Mouse (Mus musculus) forelimb bud, embryonic 11.5 days (tissue): ENCODE data around the gene Scfd2.

Experiments
- DNase-seq: peaks from one replicate; pipeline ENCODE4 v3.0.0-alpha.2; 2012; ENCODE audit warnings: low read depth, low spot score

The Scfd2 gene

DNA sequence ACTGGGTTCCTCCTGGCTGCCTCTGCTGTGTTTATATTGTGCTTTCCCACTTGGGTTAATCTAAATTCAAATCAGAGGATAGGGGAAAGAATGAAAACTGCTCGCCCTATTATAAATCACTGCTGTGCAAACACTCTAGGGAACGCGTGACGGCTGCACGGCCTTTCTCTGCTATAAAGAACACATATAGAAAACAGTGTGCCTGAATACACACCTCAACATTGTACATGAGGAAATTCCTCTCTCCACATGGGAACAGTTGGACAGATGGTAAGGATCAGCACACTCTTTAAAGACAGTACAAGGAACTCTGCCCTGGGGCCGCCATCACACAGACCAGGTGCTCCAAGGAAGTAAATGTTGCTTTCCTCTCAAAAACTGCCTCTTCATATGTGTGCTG lies 166.2 kb downstream of the Scfd2 start:
- DNase-seq, result peak; percentile 39

GRCm38 (mm10) chr5:74363296-74363695 lies 168.3 kb downstream of the Scfd2 start:
- peak; percentile 51 for DNase-seq

DNA sequence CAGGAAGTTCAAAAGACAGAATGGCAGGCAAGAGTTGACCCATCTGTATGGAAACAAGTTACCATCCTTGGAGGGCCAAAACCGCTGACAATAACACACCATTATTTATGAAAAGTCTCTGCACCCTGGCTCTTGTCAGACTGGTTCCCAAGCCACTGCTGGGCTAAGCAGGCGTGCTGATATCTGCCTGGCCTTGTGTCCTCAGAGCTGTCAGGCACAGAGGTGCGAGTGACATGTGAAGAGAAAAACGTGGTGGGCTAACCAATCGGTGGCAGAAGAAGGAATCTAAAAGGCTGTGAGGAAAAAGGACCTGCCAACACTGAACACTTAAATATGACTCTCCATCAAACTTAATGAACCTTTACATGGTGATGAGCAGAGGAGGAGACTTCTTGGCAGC lies 170.0 kb downstream of the Scfd2 start:
- peak; percentile 51 for DNase-seq

GRCm38 (mm10) chr5:74358033-74358432 lies 173.5 kb downstream of the Scfd2 start:
- DNase-seq, result no peak

- DNase-seq, result no peak
Measured at GRCm38 (mm10) chr5:74355416-74356177, 176.0 kb downstream of the Scfd2 start.

GRCm38 (mm10) chr5:74350909-74351308 lies 180.7 kb downstream of the Scfd2 start:
- DNase-seq, result no peak

DNA sequence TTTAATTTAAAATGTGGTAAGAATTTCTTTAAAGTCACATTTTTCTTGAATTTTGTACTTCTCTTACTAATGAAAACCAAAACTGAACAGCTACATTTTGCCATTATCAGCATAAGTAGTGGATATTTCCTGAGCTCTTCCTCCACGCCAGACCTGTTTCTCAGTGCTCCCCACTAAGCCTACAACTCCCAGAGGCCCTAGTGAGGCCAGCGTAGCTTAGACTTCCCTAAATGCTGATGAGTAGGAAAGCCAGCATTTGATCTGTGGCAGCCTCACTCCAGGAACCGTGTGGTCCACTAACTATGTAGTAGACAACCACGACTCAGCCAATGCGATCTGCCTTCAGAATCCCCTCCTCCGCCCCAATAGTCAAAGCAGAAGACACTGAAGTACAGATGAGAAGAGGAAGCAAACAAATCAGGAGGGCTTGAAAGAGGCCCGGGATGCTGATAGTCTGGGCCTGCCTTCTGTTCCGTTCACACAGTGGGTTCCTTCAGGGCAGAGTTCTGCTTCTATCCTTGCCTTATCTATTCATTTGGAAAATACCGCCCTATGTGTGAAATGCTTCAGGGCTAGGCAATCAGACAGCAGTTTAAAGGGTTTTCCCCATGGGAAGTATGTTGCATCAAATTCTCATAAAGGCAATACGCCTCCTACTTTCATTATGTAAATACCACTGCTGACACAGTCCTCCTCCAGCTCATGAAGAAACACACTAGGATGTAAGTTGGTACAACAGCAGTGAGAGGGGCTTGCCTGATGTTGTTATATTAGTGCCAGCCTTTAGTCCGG lies 183.3 kb downstream of the Scfd2 start:
- DNase-seq, result no peak

DNA sequence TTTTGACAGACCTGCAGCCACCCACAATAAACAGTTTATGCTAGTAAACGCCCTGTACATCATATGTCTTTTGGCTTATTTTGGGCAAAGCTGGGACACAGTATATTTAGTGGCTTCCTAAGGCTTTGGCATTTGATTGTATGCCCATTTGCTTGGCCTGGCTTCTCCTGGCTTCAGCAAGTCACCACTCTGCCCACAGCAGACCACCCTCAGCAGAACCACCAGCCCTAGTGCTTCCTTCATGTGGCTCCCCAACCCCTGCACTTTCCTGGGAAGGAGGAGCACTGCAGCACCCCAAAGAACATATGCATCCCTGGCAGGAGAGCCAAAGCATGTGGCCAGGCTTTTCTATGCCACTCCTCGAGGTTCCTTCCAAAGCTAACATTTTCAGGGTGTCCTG lies 188.5 kb downstream of the Scfd2 start:
- no peak for DNase-seq

DNA sequence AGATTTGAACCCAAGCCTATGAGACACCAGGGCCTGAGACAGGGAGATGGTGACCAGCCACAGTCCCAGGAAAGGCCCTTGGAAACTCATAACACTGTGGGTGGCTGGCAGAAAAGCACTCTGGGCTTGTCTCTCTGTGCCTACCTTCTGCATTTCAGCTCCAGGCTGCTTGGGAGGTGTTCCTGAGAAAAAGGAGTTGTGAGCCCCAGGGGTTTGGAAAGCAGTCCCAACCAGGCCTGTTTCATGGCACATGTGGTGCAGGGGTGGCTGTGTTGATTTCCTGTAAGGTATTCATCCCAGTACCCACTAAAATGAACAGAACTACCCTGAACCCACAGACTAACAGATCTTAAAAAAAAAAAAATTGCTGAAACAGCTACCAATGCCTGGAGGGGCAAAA lies 189.0 kb downstream of the Scfd2 start:
- DNase-seq, result no peak

GRCm38 (mm10) chr5:74337491-74337890 lies 194.1 kb downstream of the Scfd2 start:
- no peak for DNase-seq

- DNase-seq, result no peak
Measured at GRCm38 (mm10) chr5:74336780-74337179, 194.8 kb downstream of the Scfd2 start.

GRCm38 (mm10) chr5:74333258-74333657 lies 198.3 kb downstream of the Scfd2 start:
- no peak for DNase-seq

DNA sequence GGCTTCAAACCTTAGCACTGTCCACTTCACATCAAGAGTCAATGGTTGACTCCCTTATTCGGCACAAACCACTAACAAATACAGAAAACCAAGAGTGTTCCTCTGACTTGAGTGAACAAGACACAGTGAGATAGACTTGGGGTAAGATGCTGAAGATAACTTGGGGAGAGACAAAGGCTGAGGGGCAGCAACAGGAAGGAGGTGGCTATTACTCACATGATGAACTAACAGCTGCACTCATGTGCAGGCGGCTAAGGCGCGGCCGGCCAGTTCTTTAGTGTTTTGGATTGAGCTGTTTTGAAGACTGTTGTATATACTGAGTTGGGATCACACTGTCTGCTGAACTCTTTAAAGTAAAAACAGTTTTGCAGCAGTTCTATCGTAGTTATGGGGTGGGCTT lies 205.3 kb downstream of the Scfd2 start:
- no peak for DNase-seq

GRCm38 (mm10) chr5:74321010-74321746 lies 210.4 kb downstream of the Scfd2 start:
- DNase-seq, result no peak

DNA sequence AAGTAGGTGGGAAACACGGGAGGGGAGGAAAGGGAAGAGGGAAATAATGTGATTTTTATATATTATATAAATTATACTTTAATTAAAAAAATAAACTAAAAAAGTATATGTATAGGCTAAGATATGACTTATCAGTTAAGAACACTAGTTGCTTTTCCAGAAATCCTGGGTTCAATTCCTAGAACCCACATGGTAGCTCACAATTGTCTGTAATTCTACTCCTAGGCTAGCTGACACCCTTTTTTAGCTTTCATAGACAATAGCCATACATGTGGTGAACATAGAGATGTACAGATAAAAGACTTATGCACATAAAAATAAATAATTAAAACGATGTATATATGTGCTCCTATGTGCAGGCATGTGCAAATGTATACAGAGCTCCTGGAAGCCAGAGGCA lies 212.0 kb downstream of the Scfd2 start:
- no peak for DNase-seq

DNA sequence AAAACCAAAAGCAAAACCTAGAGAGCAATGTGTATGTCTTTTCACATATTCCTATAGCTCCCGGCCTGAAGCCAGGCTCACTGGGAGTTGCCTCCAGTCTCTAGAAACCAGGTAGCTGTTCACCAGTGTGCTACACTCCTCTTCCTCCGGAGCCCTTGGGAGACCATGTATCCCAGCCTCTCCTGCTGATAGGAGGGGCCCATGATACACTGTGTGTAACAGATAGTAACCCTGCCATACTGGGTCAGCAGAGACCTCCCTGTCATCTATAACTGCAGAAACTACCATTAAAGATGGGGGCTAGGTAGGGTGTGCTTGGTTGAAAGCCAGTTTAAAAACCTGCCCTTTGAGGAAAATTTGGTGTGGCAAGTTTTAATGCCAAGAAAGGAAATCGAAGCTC lies 214.4 kb downstream of the Scfd2 start:
- DNase-seq, result no peak

GRCm38 (mm10) chr5:74316333-74316945 lies 215.1 kb downstream of the Scfd2 start:
- no peak for DNase-seq

GRCm38 (mm10) chr5:74315471-74316245 lies 215.9 kb downstream of the Scfd2 start:
- DNase-seq, result peak; percentile 48

DNA sequence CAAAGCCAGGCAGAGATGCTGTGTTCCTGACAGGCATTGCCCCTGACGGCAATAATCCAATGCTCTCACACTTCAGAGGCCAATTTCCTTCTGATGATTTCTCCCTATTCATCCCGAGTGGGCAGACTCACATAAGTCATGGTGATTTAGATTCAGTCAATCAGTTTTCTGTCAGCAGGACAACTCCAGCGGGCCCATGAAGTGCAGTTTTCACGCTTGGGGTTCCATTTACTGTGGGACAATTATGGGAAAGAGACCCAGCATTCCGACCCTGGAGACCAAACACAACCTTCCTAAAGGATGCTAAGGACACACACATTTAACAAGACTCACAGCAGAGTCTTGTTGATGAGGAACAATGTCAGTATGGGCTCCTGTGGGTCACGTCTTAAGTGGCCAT lies 217.1 kb downstream of the Scfd2 start:
- no peak for DNase-seq

- no peak for DNase-seq
Measured at GRCm38 (mm10) chr5:74313542-74313941, 218.0 kb downstream of the Scfd2 start.

DNA sequence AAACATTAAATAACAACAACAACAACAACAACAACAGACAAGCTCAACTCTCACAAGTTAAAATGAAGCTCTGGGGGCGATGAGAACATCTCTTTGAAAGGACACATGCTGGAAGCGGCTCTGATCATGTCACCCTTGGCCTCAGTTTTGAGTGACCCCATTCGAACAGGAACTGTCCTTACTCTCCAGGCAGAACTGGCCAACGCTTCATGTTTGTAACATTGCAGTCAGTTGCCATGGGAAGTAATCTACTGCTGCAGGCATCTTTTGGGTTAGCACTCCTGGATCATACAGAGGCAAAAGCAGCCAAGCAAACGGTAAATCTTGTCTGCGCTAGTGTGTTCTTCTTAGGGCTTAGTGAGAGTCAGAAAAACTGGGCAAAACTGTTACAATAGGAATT lies 219.7 kb downstream of the Scfd2 start:
- DNase-seq, result no peak
